Mouse (Mus musculus) cortical plate, adult 2 months (tissue): ENCODE data around the gene Fkbp8.

Experiments used
- CTCF ChIP-seq: fragments of 200-500 bp; IDR thresholded peaks from 2 replicates; pipeline ENCODE4 v1.5.1; 2011; ENCODE audit warnings: mild to moderate bottlenecking, control low read depth, low read length; ENCODE audit not compliant: insufficient read depth; ENCODE audit errors: extremely low read depth
- POLR2A ChIP-seq: fragments of 200-500 bp; IDR thresholded peaks from 2 replicates; pipeline ENCODE4 v1.6.1; 2011; ENCODE audit warnings: mild to moderate bottlenecking, low read length, control low read depth; ENCODE audit not compliant: insufficient read depth; ENCODE audit errors: extremely low read depth

DNA sequence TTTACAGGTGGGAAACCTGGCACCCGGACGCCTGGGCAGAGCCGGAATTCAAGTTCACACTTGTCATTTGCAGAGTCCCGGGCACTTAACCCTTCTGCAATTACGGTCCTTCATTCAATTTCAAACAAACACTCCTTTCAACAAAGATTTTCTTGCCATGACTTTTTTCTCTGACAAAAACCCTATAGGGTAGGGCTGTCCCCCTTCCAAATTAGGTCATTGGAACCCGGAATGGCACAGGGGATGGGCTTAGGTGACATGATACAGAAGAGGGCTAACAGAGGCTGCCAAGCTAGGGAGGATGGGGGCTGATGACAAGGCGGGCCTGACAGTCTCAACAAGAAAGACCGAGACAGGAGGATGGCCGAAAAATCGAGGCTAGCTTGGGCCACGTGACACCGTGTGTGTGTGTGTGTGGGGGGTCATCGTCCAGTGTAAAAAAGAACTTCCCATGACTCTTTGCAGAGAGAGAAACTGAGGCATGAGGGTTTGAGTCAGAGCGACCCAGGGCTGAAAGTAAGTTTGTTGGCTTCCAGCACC is 38.5 kb upstream of the Fkbp8 start:
- TF ChIP-seq POLR2A (no peak), CTCF (no peak)
